Mouse (Mus musculus) testis, adult 2 months (tissue): ENCODE measurements at regions not wholly inside any gene's neighbourhood (a gene's known extent, or its start where the extent isn't known, plus 50 kb on each side); places are given as distances from the start of the nearest gene placed in this dataset.
"Not testable (repeated sequence)": the region's sequence is repeated elsewhere in the genome, so short reads cannot be mapped to it uniquely, and the experiment has no call there.

Source experiments
- H3K27ac ChIP-seq: fragments of 200-500 bp; 2 replicates; pipeline ENCODE4 v1.5.1; 2012; ENCODE audit warnings: low read depth, low read length; ENCODE audit not compliant: control insufficient read depth, insufficient read depth
- H3K27me3 ChIP-seq: fragments of 200-500 bp; 2 replicates; pipeline ENCODE4 v1.6.1; 2012; ENCODE audit warnings: mild to moderate bottlenecking, low read length, moderate library complexity; ENCODE audit not compliant: control insufficient read depth, insufficient read depth
- H3K36me3 ChIP-seq: fragments of 200-500 bp; 2 replicates; pipeline ENCODE4 v1.6.1; 2012; ENCODE audit warnings: mild to moderate bottlenecking, low read length; ENCODE audit not compliant: control insufficient read depth, insufficient read depth
- H3K4me1 ChIP-seq: fragments of 200-500 bp; 2 replicates; pipeline ENCODE4 v1.6.1; 2012; ENCODE audit warnings: low read length; ENCODE audit not compliant: control insufficient read depth, insufficient read depth
- H3K4me3 ChIP-seq: fragments of 200-500 bp; 2 replicates; pipeline ENCODE4 v1.5.1; 2012; ENCODE audit warnings: low read depth, mild to moderate bottlenecking, low read length, moderate library complexity, mixed read lengths; ENCODE audit not compliant: control insufficient read depth
- CTCF ChIP-seq: fragments of 200-500 bp; IDR thresholded peaks from 2 replicates; pipeline ENCODE4 v1.5.1; 2012; ENCODE audit warnings: low read depth, mild to moderate bottlenecking, inconsistent platforms, low read length, moderate library complexity; ENCODE audit not compliant: control insufficient read depth, insufficient read depth, insufficient replicate concordance
- POLR2A ChIP-seq: fragments of 200-500 bp; IDR thresholded peaks from 2 replicates; pipeline ENCODE4 v1.6.1; 2012; ENCODE audit warnings: low read depth, mild to moderate bottlenecking, inconsistent platforms, low read length, moderate library complexity; ENCODE audit not compliant: control insufficient read depth

DNA sequence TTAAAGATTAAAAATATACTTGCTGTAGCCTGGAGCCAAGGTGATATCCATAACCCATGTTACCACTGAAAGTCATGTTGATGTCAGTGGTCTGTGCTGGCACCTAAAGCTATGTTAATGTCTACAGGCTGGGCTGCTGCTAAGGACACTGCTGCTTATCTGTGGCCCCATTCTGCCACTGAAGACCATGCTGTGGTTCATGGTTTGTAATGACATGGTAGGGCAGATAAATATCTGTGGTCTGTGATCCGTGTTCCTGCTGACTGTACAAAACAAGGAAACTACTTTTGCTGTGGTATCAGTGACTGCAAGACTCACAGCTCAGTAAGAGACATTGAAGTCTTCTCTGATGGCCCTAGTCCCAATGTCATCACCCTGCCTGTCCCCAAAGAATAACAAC is 245.7 kb downstream of the Slco4c1 start:
- Histone ChIP-seq H3K36me3 (no peaks in the 10 kb centered on the region), H3K4me3 (no peak overlapping the region)
- TF ChIP-seq POLR2A: no peak
- no peak for TF ChIP-seq CTCF

DNA sequence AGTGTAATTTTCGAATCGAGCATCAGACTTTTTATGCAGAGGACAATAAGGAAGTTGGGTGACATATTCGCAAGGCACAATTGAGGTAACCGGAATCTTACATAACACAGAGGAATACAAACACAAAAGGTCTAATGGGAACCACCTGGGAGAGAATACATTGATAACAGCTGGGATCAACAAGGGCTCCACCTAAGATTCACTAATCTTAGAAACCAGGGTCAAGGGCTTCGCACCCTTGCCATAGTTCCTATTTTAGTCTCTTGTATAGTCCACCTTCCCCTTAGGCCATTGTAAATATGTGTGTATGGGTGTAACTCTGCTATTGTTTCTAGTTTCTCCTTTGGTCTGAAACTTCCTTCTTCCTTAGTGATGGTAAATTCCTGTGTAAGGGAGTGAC is 246.6 kb downstream of the Slco4c1 start:
- H3K4me3 ChIP-seq, H3K27me3 ChIP-seq, H3K27ac ChIP-seq, H3K36me3 ChIP-seq, H3K4me1 ChIP-seq: not testable (repeated sequence)

More for the DNA sequence above, 245.7 kb downstream of the Slco4c1 start:
- H3K27me3 ChIP-seq: no peaks in the 10 kb centered on the region
- no peak overlapping the region for H3K27ac ChIP-seq
- H3K4me1 ChIP-seq: no peaks in the 10 kb centered on the region

DNA sequence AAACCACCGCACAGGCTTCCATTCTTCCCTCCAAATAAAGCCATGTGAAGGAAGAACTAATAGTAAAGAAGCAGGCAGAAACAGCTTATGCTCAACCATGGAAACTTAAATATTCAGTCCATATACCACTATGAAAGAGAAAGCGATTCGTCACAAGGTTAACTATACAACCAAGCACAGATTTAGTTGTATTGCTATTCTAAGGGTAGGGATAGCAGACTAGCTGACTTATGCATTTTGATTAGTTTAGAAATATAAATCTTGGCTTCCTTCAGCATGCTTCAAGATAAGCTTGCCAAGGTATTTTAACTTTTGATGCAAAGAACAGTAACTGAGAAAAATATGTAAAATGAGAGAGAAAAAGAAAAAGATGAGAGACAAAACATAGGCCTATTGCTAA is 275.8 kb downstream of the Slco4c1 start:
- H3K4me3 ChIP-seq: no peak overlapping the region

DNA sequence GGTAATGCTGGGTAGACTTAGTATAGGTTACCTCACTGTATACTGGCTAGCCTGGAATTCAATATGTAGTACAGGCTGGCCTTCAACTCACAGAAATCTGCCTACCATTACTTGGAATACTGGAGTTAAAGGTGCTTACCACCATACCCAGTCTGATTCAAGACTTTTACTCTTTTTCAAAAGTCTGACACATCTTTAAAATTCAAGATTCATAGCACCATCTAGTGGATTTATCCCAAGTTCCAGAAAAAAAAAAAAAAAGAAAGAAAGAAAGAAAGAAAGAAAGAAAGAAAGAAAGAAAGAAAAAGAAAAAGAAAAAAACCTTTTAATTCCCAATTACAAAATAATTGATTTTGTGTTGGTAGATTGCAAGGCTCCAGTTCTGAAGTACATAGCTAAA is 302.7 kb downstream of the Slco4c1 start:
- Histone ChIP-seq H3K27ac (no peak overlapping the region), H3K4me3 (no peak overlapping the region), H3K27me3 (no peaks in the 10 kb centered on the region), H3K36me3 (no peaks in the 10 kb centered on the region), H3K4me1 (no peaks in the 10 kb centered on the region)
- TF ChIP-seq POLR2A: no peak
- no peak for TF ChIP-seq CTCF

More for the DNA sequence above, 275.8 kb downstream of the Slco4c1 start:
- H3K27me3 ChIP-seq: no peaks in the 10 kb centered on the region
- no peak overlapping the region for H3K27ac ChIP-seq
- no peaks in the 10 kb centered on the region for H3K36me3 ChIP-seq
- no peaks in the 10 kb centered on the region for H3K4me1 ChIP-seq
- TF ChIP-seq POLR2A (no peak), CTCF (no peak)

DNA sequence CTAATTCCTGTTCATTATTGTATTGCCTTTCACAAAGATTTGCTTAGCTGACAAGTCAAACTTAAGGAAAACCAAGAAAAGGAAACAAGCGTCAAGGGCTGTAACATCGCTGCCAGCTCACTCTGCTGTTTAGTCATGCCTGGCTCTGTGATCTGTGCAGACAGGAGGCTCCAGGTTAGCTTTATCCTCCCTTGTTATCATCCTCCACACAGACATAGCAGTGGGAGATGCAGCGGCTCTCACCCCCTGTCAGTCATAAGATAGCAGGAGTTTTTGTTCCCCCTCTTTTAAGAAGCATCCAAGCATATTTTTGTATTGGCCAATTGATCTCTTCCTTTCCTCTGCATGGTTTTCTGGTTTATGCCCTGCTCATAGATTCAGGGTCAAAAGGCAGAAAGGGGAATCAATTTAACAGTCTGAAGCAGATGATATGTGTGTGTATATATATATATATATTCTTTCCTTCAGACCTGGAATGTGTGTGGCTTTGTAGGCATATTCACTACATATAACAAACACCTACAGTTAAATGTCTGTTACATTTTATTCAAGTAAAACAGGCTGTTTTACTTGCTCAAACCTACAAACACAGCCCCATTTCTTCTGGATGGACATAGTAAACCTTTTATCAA is 308.6 kb downstream of the Slco4c1 start:
- Histone ChIP-seq H3K4me1 (no peaks in the 10 kb centered on the region), H3K27ac (no peak overlapping the region), H3K27me3 (no peaks in the 10 kb centered on the region), H3K36me3 (no peaks in the 10 kb centered on the region), H3K4me3 (no peak overlapping the region)
- TF ChIP-seq CTCF (no peak), POLR2A (no peak)

DNA sequence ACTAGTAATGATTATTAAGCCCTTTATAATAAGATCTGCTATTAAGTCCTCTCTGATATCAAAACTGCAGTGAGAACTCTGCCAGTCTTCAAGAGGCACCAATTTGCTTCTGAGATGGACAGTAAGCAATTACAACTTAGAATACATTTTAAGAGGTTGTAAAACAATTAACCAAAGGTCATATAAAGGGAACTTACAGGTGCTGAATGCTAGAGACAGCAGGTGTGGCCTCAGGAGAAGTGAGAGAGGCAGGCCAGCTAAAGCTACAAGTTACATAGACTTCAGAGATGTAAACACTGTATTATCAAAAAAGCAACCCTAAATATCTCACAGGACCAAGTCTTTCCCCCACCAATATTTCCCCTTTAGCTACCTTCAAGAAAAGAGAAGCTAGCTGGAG is 315.7 kb downstream of the Slco4c1 start:
- H3K27ac ChIP-seq: no peak overlapping the region
- TF ChIP-seq POLR2A (no peak), CTCF (no peak)
- H3K4me1 ChIP-seq: no peaks in the 10 kb centered on the region
- no peaks in the 10 kb centered on the region for H3K36me3 ChIP-seq
- H3K4me3 ChIP-seq: peak overlapping the region; percentile 36; the same call in 1 of the 2 replicates
- no peaks in the 10 kb centered on the region for H3K27me3 ChIP-seq

DNA sequence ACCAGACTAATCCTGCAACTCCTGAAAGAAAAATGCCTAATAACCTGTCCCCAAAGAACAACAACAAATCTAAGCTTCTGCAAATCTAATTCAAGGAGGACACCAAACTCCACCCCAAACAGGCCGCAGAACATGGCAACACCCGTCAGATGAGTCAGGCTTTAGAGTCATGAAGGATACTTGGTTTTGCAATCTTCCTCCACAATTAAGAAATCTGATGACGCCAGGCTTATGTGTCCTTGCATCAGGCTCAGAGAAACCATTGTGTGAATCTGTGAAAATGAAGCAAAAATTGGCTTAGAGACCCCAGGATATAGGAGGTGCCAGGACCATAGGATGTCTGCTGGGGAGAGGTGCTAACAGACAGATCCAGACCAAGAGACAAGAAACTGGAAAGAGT is 352.6 kb downstream of the Slco4c1 start:
- Histone ChIP-seq H3K4me3 (no peak overlapping the region), H3K27ac (no peak overlapping the region), H3K4me1 (no peaks in the 10 kb centered on the region), H3K27me3 (no peaks in the 10 kb centered on the region), H3K36me3 (no peaks in the 10 kb centered on the region)
- TF ChIP-seq CTCF: no peak
- TF ChIP-seq POLR2A: no peak

DNA sequence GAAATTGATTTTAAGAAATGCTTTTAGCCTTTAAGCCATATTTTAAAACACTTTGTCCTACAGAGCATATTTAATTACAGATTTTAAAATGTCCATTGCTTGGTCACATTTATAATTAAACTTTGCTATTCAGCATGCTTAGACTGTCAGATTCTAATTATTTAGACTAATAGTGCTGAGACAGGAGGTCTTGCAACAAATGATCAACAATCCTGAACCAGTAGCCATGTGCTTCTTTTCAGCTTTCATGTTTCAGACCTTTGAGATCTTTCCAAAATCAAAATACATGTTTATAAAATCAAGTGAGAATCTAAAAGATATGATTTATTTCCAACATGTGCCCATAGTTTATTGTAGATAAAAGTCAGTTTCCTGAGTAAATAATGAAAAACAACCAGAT is 371.0 kb downstream of the Slco4c1 start:
- Histone ChIP-seq H3K36me3 (no peaks in the 10 kb centered on the region), H3K27me3 (no peaks in the 10 kb centered on the region), H3K4me1 (no peaks in the 10 kb centered on the region), H3K4me3 (no peak overlapping the region), H3K27ac (no peak overlapping the region)
- TF ChIP-seq CTCF (no peak), POLR2A (no peak)
